Mouse (Mus musculus) T-helper 1 cell (primary cell): Measurements from ENCODE around the gene Ms4a15.

Source experiments
- in situ Hi-C: fragments of 300-600 bp; cut with MboI, MseI; formaldehyde crosslinking; loops from one replicate; pipeline ENCODE4 v1.15.1; 2025; ENCODE audit warnings: high pct_unique_total_duplicates

Gene Ms4a15

DNA sequence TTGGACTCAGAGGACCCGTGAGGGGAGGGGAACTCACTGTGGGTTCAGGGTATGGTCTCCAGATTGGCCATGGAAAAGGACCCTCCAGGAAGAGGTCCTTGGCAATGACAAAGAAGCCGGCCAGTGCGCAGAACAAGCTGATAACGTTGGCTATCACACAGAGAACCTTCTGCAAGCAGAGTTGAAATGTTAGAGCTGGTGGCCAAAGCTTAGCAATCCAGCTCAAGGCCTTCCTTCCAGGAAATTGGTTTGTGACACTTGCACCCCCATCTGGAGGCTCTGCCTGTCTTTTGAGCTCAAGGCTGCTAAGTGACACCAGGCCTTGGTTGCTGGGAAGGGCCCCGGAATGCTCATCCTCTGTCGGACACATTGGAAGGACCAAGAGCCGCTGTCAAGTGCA, 27.3 kb downstream of the Ms4a15 start:
- in situ Hi-C loops: loop anchor here (10.0 kb wide), 1 partner anchor 51 kb away; no protein-coding TSS in a partner anchor

GRCm38 (mm10) chr19:10959978-10960346, 33.1 kb downstream of the Ms4a15 start:
- in situ Hi-C loops: loop anchor here (5.0 to 10.0 kb wide), 2 partner anchors 45 to 298 kb away; no protein-coding TSS in a partner anchor

GRCm38 (mm10) chr19:10959085-10959977, 33.7 kb downstream of the Ms4a15 start:
- in situ Hi-C loops: no loop called here

GRCm38 (mm10) chr19:10952021-10952939, 40.8 kb downstream of the Ms4a15 start:
- in situ Hi-C loops: no loop called here

- in situ Hi-C loops: no loop called here
Measured at GRCm38 (mm10) chr19:10949558-10949957, 43.5 kb downstream of the Ms4a15 start.

DNA sequence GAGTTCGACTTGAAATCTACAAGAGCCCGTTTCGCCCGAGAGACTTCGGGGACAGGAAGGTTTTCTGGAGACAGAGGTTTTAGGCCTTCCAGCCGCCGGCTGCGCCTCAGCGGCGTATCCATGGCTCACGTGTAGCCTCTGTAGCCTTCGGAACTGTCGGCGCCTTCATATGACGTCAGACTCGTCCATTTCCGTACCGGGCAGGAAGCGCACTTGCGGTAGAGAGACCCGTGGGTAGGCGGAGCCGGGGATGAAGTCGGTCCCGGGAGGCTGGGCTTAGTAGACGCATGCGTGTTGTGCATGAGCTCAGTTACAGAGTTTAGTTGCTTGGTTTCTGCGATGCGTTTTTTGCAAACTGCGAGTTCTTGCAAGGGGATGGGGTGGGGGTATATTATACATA, 43.9 kb downstream of the Ms4a15 start, which contains the start of gene Ccdc86:
TSS of gene Ccdc86 (minus strand) at position 155 of the 400 bp plus-strand sequence.
- in situ Hi-C loops: no loop called here

GRCm38 (mm10) chr19:10948416-10948815, 44.6 kb downstream of the Ms4a15 start:
- in situ Hi-C loops: no loop called here

DNA sequence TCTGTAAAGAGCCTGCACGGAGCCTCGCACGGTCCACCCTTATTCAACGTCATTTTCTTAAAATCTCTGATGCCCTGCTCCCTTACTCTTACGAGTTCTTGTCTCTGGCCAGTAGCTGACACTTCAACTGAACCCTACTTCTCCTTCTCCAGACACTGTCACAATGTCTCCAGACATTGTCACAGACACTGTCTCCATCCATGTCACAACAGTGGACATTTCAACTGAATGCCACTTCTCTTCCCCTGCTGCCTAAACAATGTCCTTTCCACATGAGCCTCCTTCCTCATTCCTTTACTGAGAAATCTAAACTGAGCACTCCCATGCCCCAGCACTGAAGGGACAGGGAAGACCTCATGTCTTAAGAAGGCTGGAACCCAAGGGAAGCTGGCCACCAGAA, 45.8 kb downstream of the Ms4a15 start:
- in situ Hi-C loops: no loop called here

GRCm38 (mm10) chr19:10946506-10946905, 46.5 kb downstream of the Ms4a15 start:
- in situ Hi-C loops: no loop called here

DNA sequence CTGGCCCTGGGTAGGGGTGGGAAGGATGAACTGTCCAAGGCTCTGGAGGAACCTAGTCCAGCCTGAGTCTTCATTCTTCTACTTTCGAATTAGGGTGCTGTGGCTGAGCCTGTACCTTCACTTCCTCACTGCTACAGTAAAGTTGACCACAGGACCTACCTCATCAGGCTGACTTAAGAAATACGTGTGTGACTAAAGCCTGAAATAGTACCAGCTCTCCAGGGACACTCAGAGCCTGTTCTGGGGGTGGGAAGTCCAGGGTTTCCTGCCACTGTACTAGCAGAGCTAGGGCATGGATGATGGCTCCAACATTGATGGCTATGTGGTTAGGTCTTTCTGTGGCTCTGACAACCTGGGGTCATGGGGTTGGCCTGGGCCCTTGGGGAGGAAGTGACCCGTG, 49.1 kb downstream of the Ms4a15 start:
- in situ Hi-C loops: no loop called here

DNA sequence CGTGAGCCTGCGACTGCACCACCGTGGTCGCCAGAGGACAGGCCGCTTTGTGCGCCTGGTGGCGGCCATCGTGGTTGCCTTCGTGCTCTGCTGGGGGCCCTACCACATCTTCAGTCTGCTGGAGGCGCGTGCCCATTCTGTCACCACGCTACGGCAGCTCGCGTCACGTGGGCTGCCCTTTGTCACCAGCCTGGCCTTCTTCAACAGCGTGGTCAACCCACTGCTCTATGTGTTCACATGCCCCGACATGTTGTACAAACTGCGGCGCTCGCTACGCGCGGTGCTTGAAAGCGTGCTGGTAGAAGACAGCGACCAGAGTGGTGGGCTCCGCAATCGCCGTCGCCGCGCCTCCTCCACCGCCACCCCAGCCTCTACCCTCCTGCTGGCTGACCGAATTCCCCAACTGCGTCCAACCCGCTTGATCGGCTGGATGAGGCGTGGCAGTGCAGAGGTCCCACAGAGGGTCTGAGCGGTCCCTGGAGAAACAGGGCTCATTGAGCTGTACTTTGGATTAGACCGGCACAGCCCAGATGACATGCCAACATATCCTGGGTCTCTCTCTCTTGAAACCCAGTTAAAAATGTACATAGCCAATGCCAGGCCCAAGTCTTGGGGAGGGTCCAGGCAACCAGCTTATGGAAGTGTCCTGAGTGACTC, 52.1 kb downstream of the Ms4a15 start:
- in situ Hi-C loops: no loop called here

- in situ Hi-C loops: no loop called here
Measured at GRCm38 (mm10) chr19:10940097-10940800, 52.8 kb downstream of the Ms4a15 start.

DNA sequence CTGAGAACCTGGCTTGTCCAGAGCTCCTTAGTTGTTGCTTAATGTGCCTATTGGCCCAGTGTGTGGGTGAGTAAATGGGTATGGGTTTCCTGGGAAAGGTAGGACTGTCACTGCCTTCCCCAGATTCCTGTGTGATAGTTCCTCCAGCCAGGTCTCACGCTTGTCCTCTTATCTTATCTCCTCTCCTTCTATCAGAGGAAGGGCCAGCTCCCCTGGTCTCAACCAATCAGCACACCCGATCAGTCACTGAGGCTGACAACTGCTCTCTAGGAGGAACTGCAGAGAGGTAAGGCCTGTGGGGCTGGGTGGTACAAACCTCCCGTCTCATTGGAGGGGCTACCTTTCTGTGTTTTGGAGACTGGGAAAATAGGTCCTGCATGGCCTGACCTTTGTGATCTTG, 54.3 kb downstream of the Ms4a15 start:
- in situ Hi-C loops: no loop called here

DNA sequence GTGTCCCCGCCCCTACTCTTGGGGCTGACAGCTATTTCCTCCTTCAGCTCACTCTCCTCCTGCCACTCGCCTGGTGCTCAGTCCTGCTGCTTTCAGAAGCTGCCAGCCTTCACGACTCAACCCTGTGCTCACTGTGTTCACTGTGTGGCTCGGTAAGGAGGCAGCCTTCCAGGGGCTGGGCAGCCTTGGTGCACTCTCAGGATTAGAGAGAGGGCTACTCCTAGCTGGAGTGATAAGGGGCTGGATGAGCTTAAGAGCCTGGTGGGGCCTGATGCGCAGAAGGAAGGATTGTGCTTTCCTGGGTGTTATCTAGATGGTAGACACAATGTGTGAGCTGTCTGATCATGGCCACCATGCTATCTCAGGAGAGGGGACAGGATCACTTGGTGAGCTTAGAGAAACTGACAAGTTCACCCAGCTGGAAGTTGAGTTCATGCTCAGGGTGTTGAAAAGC, 55.9 kb downstream of the Ms4a15 start, which contains the start of gene Ptgdr2:
TSS of gene Ptgdr2 (plus strand) at position 51 of the 454 bp plus-strand sequence.
- in situ Hi-C loops: no loop called here

- in situ Hi-C loops: no loop called here
Measured at GRCm38 (mm10) chr19:10936077-10936476, 57.0 kb downstream of the Ms4a15 start.

DNA sequence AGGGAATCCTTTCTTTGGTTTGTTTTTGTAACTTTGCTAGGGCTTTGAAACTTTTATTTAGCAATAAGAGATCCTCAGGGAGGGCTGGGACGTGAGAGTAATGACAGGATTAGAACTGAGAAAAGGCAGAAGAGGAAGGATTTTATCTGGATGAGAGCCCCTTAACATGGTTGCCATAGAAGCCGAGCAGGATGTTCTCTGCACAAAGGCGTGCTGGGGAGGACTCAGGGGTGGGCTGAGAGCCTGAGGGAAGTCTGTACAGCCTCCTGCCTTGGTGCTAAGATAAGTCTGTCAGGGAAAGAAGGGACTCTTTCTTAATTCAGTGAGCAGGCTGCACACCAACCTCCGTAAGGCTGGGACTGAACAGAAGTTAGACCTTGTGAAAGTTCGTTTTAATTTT, 58.0 kb downstream of the Ms4a15 start:
- in situ Hi-C loops: no loop called here

DNA sequence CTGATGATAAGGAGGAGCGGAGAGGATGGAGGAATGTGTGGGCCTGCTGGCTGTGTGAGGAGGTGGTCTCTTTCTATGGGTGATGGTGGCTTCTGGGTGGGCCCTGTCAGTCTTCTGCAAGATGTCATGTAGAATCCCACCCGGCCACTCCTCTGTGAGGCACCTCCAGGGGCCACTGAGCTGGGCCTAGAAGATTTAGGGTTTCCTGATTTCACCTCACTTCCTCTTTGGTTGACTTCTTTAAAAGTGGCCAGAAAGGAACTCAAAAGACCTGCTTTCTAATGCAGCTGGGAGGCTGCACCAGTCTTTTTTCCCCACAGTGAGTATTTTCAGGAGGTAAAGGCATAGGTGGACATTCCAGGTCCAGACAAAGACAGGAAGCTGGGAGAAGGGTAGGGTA, 62.4 kb downstream of the Ms4a15 start:
- in situ Hi-C loops: no loop called here
